Mouse (Mus musculus): Measurements from ENCODE around the gene Ccr7.

Ccr7 gene

GRCm38 (mm10) chr11:99137385-99137784 is 17.5 kb downstream of the Ccr7 start:
- in situ Hi-C loops (cut with MboI): no loop called here

- in situ Hi-C loops (cut with MboI): no loop called here
These were observed 17.9 kb downstream of the Ccr7 start for GRCm38 (mm10) chr11:99136961-99137360.

- in situ Hi-C loops (cut with MboI): no loop called here
These were observed 18.5 kb downstream of the Ccr7 start for GRCm38 (mm10) chr11:99136361-99136760.

- in situ Hi-C loops (cut with MboI): no loop called here
These were observed 19.8 kb downstream of the Ccr7 start for GRCm38 (mm10) chr11:99135047-99135440.

- in situ Hi-C loops (cut with MboI): no loop called here
These were observed 20.4 kb downstream of the Ccr7 start for GRCm38 (mm10) chr11:99134266-99135046.

- in situ Hi-C loops (cut with MboI): no loop called here
These were observed 21.5 kb downstream of the Ccr7 start for GRCm38 (mm10) chr11:99133285-99133897.

DNA sequence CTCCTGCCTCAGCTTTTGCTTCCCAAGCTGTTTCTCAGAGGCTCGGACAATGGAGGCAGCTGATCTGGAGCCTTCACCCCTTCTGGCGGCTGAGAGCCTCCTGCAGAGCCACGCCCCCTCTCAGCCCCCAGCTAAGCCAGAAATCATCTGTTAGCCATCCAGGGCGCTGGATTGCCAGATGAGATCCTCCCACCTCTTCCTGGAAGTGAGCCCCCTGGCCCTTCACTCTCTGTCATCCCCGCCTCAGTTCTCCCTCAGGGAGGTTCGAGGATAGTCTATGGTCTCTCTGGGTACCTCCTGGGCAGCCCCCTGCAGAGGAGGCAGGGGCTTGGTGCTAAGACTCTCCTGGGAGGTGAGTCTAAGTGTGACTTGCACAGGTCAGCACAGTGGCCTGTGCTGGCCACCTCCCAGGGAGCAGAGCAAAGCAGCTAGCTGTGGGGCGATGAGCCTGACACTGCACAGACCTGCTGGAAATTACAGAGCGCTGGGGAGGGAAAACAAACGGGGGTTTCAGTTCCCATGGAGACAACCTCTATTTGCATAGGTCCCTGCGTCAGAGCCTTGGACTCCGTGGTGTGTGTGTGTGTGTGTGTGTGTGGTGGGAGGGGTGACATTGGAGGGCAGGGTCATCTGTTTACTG is 22.7 kb downstream of the Ccr7 start:
- in situ Hi-C loops (cut with MboI): no loop called here

GRCm38 (mm10) chr11:99131463-99131840 is 23.4 kb downstream of the Ccr7 start:
- in situ Hi-C loops (cut with MboI): no loop called here

GRCm38 (mm10) chr11:99130736-99131462 is 24.0 kb downstream of the Ccr7 start:
- in situ Hi-C loops (cut with MboI): no loop called here

- in situ Hi-C loops (cut with MboI): no loop called here
These were observed 25.6 kb downstream of the Ccr7 start for GRCm38 (mm10) chr11:99129287-99129686.

- in situ Hi-C loops (cut with MboI): no loop called here
These were observed 26.8 kb downstream of the Ccr7 start for GRCm38 (mm10) chr11:99127785-99128682.

GRCm38 (mm10) chr11:99126482-99127253 is 28.2 kb downstream of the Ccr7 start:
- in situ Hi-C loops (cut with MboI): no loop called here

GRCm38 (mm10) chr11:99124635-99125029 is 30.2 kb downstream of the Ccr7 start:
- in situ Hi-C loops (cut with MboI): no loop called here

GRCm38 (mm10) chr11:99123977-99124634 is 30.8 kb downstream of the Ccr7 start:
- in situ Hi-C loops (cut with MboI): no loop called here

- in situ Hi-C loops (cut with MboI): no loop called here
These were observed 32.2 kb downstream of the Ccr7 start for GRCm38 (mm10) chr11:99122703-99123102.

GRCm38 (mm10) chr11:99121218-99121631 is 33.7 kb downstream of the Ccr7 start:
- in situ Hi-C loops (cut with MboI): no loop called here

DNA sequence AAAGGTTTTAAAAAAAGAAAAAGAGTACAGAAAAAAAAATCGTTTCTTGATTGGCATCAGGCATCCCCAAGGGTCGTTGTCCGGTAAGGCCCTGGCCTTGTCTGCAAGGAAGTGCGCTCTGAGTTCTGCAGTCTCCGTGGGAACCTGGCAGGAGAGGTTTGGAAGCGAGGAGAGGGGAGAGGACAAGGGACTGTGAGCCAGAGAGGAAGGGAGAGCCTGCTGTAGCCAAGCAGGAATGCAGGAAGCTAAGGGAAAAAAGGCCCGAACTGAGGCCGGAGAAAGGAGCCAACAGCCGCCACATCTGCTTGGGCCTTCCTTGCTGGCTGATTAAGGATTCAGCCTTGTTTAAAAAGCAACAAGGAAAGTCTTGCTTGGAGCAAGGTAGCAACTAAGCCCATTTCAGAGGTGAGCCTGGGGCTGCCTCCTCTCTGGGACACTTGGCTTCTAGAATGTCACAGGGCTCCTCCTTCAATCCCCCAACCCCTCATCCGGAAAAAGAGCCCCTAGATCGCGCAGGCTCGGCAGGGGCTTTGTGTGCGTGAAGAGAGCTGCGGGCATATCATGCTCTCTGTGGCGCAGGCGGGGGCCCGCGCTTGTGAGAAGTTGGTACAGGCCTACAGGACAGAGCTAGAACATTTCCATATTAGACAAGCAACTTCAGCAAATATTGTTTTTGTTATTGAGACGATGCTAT is 34.2 kb downstream of the Ccr7 start:
- in situ Hi-C loops (cut with MboI): no loop called here

GRCm38 (mm10) chr11:99118963-99119362 is 35.9 kb downstream of the Ccr7 start:
- in situ Hi-C loops (cut with MboI): loop anchor here (10.0 kb wide), 1 partner anchor 194 kb away; the partner anchor contains the start of gene Rara

GRCm38 (mm10) chr11:99118420-99118819 is 36.5 kb downstream of the Ccr7 start:
- in situ Hi-C loops (cut with MboI): loop anchor here (10.0 kb wide), 1 partner anchor 194 kb away; the partner anchor contains the start of gene Rara
